ENCODE assay signal across 8 mouse cellular contexts in genomic region chr9:40320879-40321667, GRCm38 (mm10). TPM values are rescaled to one million over a fixed set of nuclear protein-coding genes. Genes with fewer than 3 reads are reported as not detected.
DNase-seq lines count a peak whose midpoint lies in the region; ATAC-seq and TF ChIP-seq lines count a peak whose summit lies in the region.

No protein-coding gene starts in this region.

- DNase-seq in retina, postnatal 1 day: peak; percentile 27
- no peak for DNase-seq in retina, embryonic 14.5 days (ENCODE audit: low spot score)
- peak; percentile 64 for DNase-seq in intestine, embryonic 14.5 days (ENCODE audit: low spot score)
- DNase-seq in liver, embryonic 13.5 days: no peak
- DNase-seq in ovary, adult 18-20 months (ENCODE audit: low spot score): peak; percentile 81

- no peak overlapping the region for H3K9ac ChIP-seq in intestine, embryonic 14.5 days (ENCODE audit: low read length)
- H3K9ac ChIP-seq in liver, embryonic 13.5 days: no peak overlapping the region

- peak; percentile 69 for ATAC-seq in granulocyte monocyte progenitor cell, adult 5-6 weeks (replicated peaks; ENCODE audit: poor library complexity, severe bottlenecking)
- peak; percentile 63 for ATAC-seq in intestine, embryonic 14.5 days (replicated peaks; ENCODE audit: low FRiP score, low TSS enrichment, low read depth)
- ATAC-seq in liver, embryonic 13.5 days (ENCODE audit: low read depth): peak; percentile 47
- ATAC-seq in erythroid progenitor cell, adult 5-6 weeks (replicated peaks; ENCODE audit: low FRiP score, poor library complexity, severe bottlenecking): no peak

- no peaks in the 10 kb centered on the region for H3K27me3 ChIP-seq in intestine, embryonic 14.5 days (replicated peaks; ENCODE audit: control insufficient read depth, insufficient read depth, low read length)
- H3K27me3 ChIP-seq in liver, embryonic 13.5 days: no peaks in the 10 kb centered on the region

- no peak overlapping the region for H3K4me2 ChIP-seq in intestine, embryonic 14.5 days (ENCODE audit: low read length)
- no peak overlapping the region for H3K4me2 ChIP-seq in liver, embryonic 13.5 days

- no peak for TF ChIP-seq POLR2A in cortical plate, adult 2 months (IDR thresholded peaks at IDR 0.05; ENCODE audit: extremely low read depth, insufficient read depth, low read length)

- no peak for TF ChIP-seq CTCF in cortical plate, adult 2 months (IDR thresholded peaks at IDR 0.05; ENCODE audit: extremely low read depth, insufficient read depth, low read length)

- H3K4me3 ChIP-seq in cortical plate, adult 2 months (ENCODE audit: insufficient read depth, low read length): no peak overlapping the region
- no peak overlapping the region for H3K4me3 ChIP-seq in intestine, embryonic 14.5 days (ENCODE audit: low read depth, low read length)
- H3K4me3 ChIP-seq in liver, embryonic 13.5 days (replicated peaks): no peak overlapping the region

- no peaks in the 10 kb centered on the region for H3K36me3 ChIP-seq in intestine, embryonic 14.5 days (ENCODE audit: control insufficient read depth, insufficient read depth, low read length)
- no peaks in the 10 kb centered on the region for H3K36me3 ChIP-seq in liver, embryonic 13.5 days

- 48% methylated on average over 12 of the region's 12 CpGs for WGBS in intestine, embryonic 14.5 days
- 55% methylated on average over 12 of the region's 12 CpGs for WGBS in liver, embryonic 13.5 days (ENCODE audit: insufficient replicate concordance)

- H3K4me1 ChIP-seq in cortical plate, adult 2 months (ENCODE audit: control insufficient read depth, insufficient read depth, low read length): peaks cover 32% of the 10 kb centered on the region
- H3K4me1 ChIP-seq in intestine, embryonic 14.5 days (replicated peaks; ENCODE audit: control insufficient read depth, insufficient read depth, low read length): peaks cover 11% of the 10 kb centered on the region
- peaks cover 50% of the 10 kb centered on the region for H3K4me1 ChIP-seq in liver, embryonic 13.5 days (replicated peaks)

- H3K27ac ChIP-seq in cortical plate, adult 2 months (ENCODE audit: insufficient read depth, low read length): peak overlapping the region; percentile 56
- peak overlapping the region; percentile 66 for H3K27ac ChIP-seq in intestine, embryonic 14.5 days (ENCODE audit: low read depth)
- H3K27ac ChIP-seq in liver, embryonic 13.5 days: no peak overlapping the region

- H3K9me3 ChIP-seq in intestine, embryonic 14.5 days (ENCODE audit: control insufficient read depth, low read length): no peaks in the 10 kb centered on the region
- no peaks in the 10 kb centered on the region for H3K9me3 ChIP-seq in liver, embryonic 13.5 days (replicated peaks)

RNA-seq across cellular contexts. Expression of gene Scn3b, which starts 52.1 kb away (rescaled TPM):
- polyA plus RNA-seq in cortical plate, adult 2 months (2012; rRNA removed): 50.5 and 66.4 TPM in 2 replicates
- 2.6 TPM in 1 of 2 replicates, not detected in the other for total RNA-seq in granulocyte monocyte progenitor cell, adult 5-6 weeks (2014; fragmentation: Nextera tagmentation)
- not detected in 2 replicates for total RNA-seq in granulocyte monocyte progenitor cell, adult 5-6 weeks (2017)
- polyA plus RNA-seq in intestine, embryonic 14.5 days (2014; fragmentation: Nextera tagmentation; extraction: Ambion mirVana): 6.9 and 9.1 TPM in 2 replicates
- 0.30 and 0.41 TPM in 2 replicates for polyA plus RNA-seq in liver, embryonic 13.5 days (2015; fragmentation: Nextera tagmentation; extraction: Ambion mirVana)
- not detected in 2 replicates for total RNA-seq in erythroid progenitor cell, adult 5-6 weeks (2015; ENCODE audit: low replicate concordance)
- total RNA-seq in erythroid progenitor cell, adult 5-6 weeks (2017; ENCODE audit: low replicate concordance): not detected in 2 replicates

Comparison
In these comparisons a context has a peak if more than half of its experiments do, and no peak if none do; other contexts are left out.
1. DNase-seq: peak in retina, postnatal 1 day (single experiment), intestine, embryonic 14.5 days (single experiment) and ovary, adult 18-20 months (single experiment); none in retina, embryonic 14.5 days (single experiment) and liver, embryonic 13.5 days (single experiment).